Mouse (Mus musculus) bone marrow macrophage, adult 2 months (primary cell): ENCODE data around the gene Acp6.

ENCODE experiments used
- CTCF ChIP-seq: IDR thresholded peaks from 2 replicates; pipeline ENCODE4 v1.5.1; 2012; ENCODE audit warnings: low read depth, mild to moderate bottlenecking, low read length, moderate library complexity
- POLR2A ChIP-seq: IDR thresholded peaks from 2 replicates; pipeline ENCODE4 v1.6.1; 2012; ENCODE audit warnings: mild to moderate bottlenecking, low read depth, low read length, borderline replicate concordance

DNA sequence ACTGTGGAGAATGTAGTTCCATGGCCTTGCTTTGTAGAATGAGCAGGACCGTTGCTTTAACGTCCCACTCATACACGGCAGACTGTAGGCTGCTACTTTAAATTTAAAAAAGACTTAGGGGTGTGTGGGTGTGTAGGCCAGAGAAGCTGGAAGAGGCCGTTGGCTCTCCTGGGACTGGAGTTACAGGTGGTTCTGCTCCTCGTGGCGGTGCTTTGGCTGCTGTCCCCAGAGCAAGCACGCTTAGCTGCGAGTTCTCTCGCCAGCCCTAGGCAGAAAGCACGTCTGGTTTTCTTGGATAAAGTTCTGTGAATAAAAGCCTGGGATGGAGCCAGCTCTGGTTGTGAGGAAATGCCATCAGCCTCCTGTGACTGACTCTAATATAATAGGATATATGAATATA, 2.3 kb downstream of the Acp6 start:
- TF ChIP-seq CTCF (no peak), POLR2A (no peak)
